Mouse (Mus musculus): ENCODE results near the gene Trappc3. TPM values are rescaled to one million over a fixed set of nuclear protein-coding genes. Genes with fewer than 3 reads are reported as not detected.
A peak's percentile ranks its signal among the peaks of the same experiment; 100 is the strongest.

Trappc3 gene
- total and polyA plus RNA-seq, 3 experiments = 71.0 to 72.0 TPM; not detected in 1

GRCm38 (mm10) chr4:126235191-126235590, 26.9 kb upstream of the Trappc3 start:
- Histone ChIP-seq H3K4me1 (ENCODE audit: control insufficient read depth in 1 of 2, insufficient read depth in 2 of 2, low read length in 2 of 2) (peaks cover 0 to 5% of the 10 kb centered on the region in 2 experiments; a peak in 2 of 4 replicates), H3K79me2 (ENCODE audit: control insufficient read depth, insufficient read depth, low read length, poor library complexity) (no peaks in the 10 kb centered on the region), H3K9ac (ENCODE audit: control insufficient read depth, low read depth, low read length, poor library complexity, severe bottlenecking) (no peak overlapping the region), H3K27ac (ENCODE audit: control insufficient read depth, low read depth, low read length) (no peak overlapping the region), H3K4me3 (ENCODE audit: control insufficient read depth in 1 of 2, insufficient read depth in 1 of 2, low read depth in 2 of 2, low read length in 2 of 2) (no peak overlapping the region), H3K36me3 (ENCODE audit: control insufficient read depth in 1 of 2, insufficient read depth in 2 of 2, low read length in 2 of 2) (peaks cover 0 to 4% of the 10 kb centered on the region in 2 experiments; a peak in 3 of 4 replicates), H3K9me3 (replicated peaks; ENCODE audit: insufficient read depth, low read length) (no peaks in the 10 kb centered on the region), H3K27me3 (ENCODE audit: control insufficient read depth in 1 of 2, insufficient read depth in 2 of 2, low read length in 2 of 2) (no peaks in the 10 kb centered on the region)
- no peak for TF ChIP-seq CTCF (IDR thresholded peaks at IDR 0.05 in 2 of 3, conservative IDR thresholded peaks at IDR 0.05 in 1 of 3; ENCODE audit: control insufficient read depth in 1 of 3, insufficient read depth in 1 of 3, low read depth in 2 of 3, low read length in 3 of 3, poor library complexity in 1 of 3, severe bottlenecking in 1 of 3)
- no peak for TF ChIP-seq JUND (IDR thresholded peaks at IDR 0.05; ENCODE audit: low read depth, low read length)
- 0 out of 2 replicates have a peak, but pooled peaks have one; percentile 3 for TF ChIP-seq TAL1 (IDR thresholded peaks at IDR 0.05; ENCODE audit: low read length)
- no peak for TF ChIP-seq ZNF384 (IDR thresholded peaks at IDR 0.05; ENCODE audit: low read depth, low read length)
- peak; percentile 45 for TF ChIP-seq GATA1 (IDR thresholded peaks at IDR 0.05; ENCODE audit: low read depth, low read length)
- no peak for TF ChIP-seq TCF12 (IDR thresholded peaks at IDR 0.05; ENCODE audit: low read depth, low read length)
- TF ChIP-seq ELF1 (IDR thresholded peaks at IDR 0.05; ENCODE audit: low read depth, low read length) = no peak
- peak; percentile 17 to 43; a peak in 2 of 4 replicates for TF ChIP-seq EP300 (IDR thresholded peaks at IDR 0.05; ENCODE audit: low read depth in 1 of 2, low read length in 2 of 2)
- TF ChIP-seq ETS1 (IDR thresholded peaks at IDR 0.05; ENCODE audit: low read depth, low read length) = peak; percentile 21; the same call in 1 of the 2 replicates
- TF ChIP-seq POLR2AphosphoS2 (IDR thresholded peaks at IDR 0.05; ENCODE audit: low read length) = no peak
- no peak for TF ChIP-seq MAZ (IDR thresholded peaks at IDR 0.05; ENCODE audit: low read depth, low read length)
- TF ChIP-seq ZC3H11A (IDR thresholded peaks at IDR 0.05; ENCODE audit: low read depth, low read length) = no peak
- TF ChIP-seq BHLHE40 (IDR thresholded peaks at IDR 0.05; ENCODE audit: borderline replicate concordance, low read depth, low read length) = no peak
- TF ChIP-seq CHD2 (IDR thresholded peaks at IDR 0.05; ENCODE audit: low read length) = no peak
- TF ChIP-seq NRF1 (IDR thresholded peaks at IDR 0.05; ENCODE audit: insufficient read depth, low read depth, low read length, poor library complexity, severe bottlenecking) = no peak
- no peak for TF ChIP-seq MYB (IDR thresholded peaks at IDR 0.05; ENCODE audit: low read depth, low read length)
- no peak for TF ChIP-seq MEF2A (IDR thresholded peaks at IDR 0.05; ENCODE audit: extremely low read depth, insufficient replicate concordance, low read depth, low read length, poor library complexity, severe bottlenecking)
- TF ChIP-seq POLR2A (IDR thresholded peaks at IDR 0.05; ENCODE audit: control insufficient read depth in 1 of 2, insufficient read depth in 1 of 2, low read depth in 1 of 2, low read length in 2 of 2, poor library complexity in 1 of 2) = no peak
- DNase-seq (ENCODE audit: low read depth, low spot score) = peak; percentile 61

DNA sequence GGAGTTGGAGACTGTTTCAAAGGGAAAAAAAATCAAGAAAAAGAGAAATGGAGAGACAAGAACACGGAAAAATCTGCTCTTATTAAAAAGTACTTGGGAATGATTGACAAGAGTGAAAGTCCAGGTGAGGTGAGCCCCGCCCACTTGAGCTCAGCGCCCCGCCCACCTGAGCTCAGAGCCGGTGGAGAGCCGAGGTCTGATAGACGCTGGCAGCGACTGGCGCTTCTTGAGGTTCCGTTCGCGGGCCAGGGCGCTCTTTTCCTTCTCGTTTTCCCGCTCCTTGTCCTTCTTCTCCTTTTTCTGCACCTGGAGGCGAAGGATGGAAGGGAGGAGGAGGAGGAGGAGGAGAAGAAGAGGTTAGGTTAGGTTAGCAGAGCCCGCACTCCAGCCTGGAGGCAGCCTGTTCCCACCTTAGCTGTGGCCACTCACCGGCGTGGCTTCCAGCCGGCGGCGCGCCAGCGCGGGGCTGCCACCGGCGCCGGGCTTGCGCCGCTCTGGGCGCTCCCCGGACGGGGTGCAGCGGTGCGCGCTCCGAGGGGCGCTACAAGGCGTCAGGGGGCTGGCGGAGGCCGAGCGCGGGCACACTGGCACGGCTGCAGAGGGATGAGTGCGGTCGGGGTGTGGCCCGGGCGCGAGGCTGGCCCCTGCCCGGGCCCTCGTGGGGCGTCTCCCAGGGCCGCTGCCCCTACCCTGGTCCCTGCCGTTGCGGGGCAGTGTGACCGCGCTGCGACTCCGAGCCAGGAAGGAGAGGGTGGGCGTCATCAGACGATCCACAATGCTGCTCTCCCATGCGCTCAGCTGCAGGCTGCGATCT, 25.5 kb upstream of the Trappc3 start:
- H3K27me3 ChIP-seq (ENCODE audit: control insufficient read depth in 1 of 2, insufficient read depth in 2 of 2, low read length in 2 of 2) = no peaks in the 10 kb centered on the region
- no peaks in the 10 kb centered on the region for H3K9me3 ChIP-seq (replicated peaks; ENCODE audit: insufficient read depth, low read length)
- no peak overlapping the region for H3K9ac ChIP-seq (ENCODE audit: control insufficient read depth, low read depth, low read length, poor library complexity, severe bottlenecking)
- H3K4me1 ChIP-seq (ENCODE audit: control insufficient read depth in 1 of 2, insufficient read depth in 2 of 2, low read length in 2 of 2) = peaks cover 0 to 5% of the 10 kb centered on the region in 2 experiments; a peak in 2 of 4 replicates
- no peak for DNase-seq (ENCODE audit: low read depth, low spot score)
- peaks cover 0 to 4% of the 10 kb centered on the region in 2 experiments; a peak in 3 of 4 replicates for H3K36me3 ChIP-seq (ENCODE audit: control insufficient read depth in 1 of 2, insufficient read depth in 2 of 2, low read length in 2 of 2)
- no peak overlapping the region for H3K27ac ChIP-seq (ENCODE audit: control insufficient read depth, low read depth, low read length)
- H3K79me2 ChIP-seq (ENCODE audit: control insufficient read depth, insufficient read depth, low read length, poor library complexity) = no peaks in the 10 kb centered on the region
- TF ChIP-seq MXI1 (IDR thresholded peaks at IDR 0.05; ENCODE audit: low read depth, low read length) (no peak), ELF1 (IDR thresholded peaks at IDR 0.05; ENCODE audit: low read depth, low read length) (no peak), MAFK (IDR thresholded peaks at IDR 0.05; ENCODE audit: borderline replicate concordance, low read depth, low read length) (no peak), E2F4 (IDR thresholded peaks at IDR 0.05; ENCODE audit: borderline replicate concordance, low read depth, low read length) (no peak), TBP (IDR thresholded peaks at IDR 0.05; ENCODE audit: low read depth, low read length) (no peak), CTCF (IDR thresholded peaks at IDR 0.05 in 2 of 3, conservative IDR thresholded peaks at IDR 0.05 in 1 of 3; ENCODE audit: control insufficient read depth in 1 of 3, insufficient read depth in 1 of 3, low read depth in 2 of 3, low read length in 3 of 3, poor library complexity in 1 of 3, severe bottlenecking in 1 of 3) (no peak), SMC3 (IDR thresholded peaks at IDR 0.05; ENCODE audit: low read depth, low read length) (no peak), USF1 (IDR thresholded peaks at IDR 0.05; ENCODE audit: low read depth, low read length) (no peak), MEF2A (IDR thresholded peaks at IDR 0.05; ENCODE audit: extremely low read depth, insufficient replicate concordance, low read depth, low read length, poor library complexity, severe bottlenecking) (no peak), EP300 (IDR thresholded peaks at IDR 0.05; ENCODE audit: low read depth in 1 of 2, low read length in 2 of 2) (no peak), TAL1 (IDR thresholded peaks at IDR 0.05; ENCODE audit: low read length) (no peak), CHD2 (IDR thresholded peaks at IDR 0.05; ENCODE audit: low read length) (no peak), NELFE (IDR thresholded peaks at IDR 0.05; ENCODE audit: low read depth, low read length) (no peak)
- H3K4me3 ChIP-seq (ENCODE audit: control insufficient read depth in 1 of 2, insufficient read depth in 1 of 2, low read depth in 2 of 2, low read length in 2 of 2) = no peak overlapping the region
